Mouse (Mus musculus): ENCODE measurements around the gene Rbm28. TPM values are rescaled to one million over a fixed set of nuclear protein-coding genes. Genes with fewer than 3 reads are reported as not detected.

Rbm28 gene
- polyA plus RNA-seq, 1 experiment from 2014 or later, result 54.6 TPM

DNA sequence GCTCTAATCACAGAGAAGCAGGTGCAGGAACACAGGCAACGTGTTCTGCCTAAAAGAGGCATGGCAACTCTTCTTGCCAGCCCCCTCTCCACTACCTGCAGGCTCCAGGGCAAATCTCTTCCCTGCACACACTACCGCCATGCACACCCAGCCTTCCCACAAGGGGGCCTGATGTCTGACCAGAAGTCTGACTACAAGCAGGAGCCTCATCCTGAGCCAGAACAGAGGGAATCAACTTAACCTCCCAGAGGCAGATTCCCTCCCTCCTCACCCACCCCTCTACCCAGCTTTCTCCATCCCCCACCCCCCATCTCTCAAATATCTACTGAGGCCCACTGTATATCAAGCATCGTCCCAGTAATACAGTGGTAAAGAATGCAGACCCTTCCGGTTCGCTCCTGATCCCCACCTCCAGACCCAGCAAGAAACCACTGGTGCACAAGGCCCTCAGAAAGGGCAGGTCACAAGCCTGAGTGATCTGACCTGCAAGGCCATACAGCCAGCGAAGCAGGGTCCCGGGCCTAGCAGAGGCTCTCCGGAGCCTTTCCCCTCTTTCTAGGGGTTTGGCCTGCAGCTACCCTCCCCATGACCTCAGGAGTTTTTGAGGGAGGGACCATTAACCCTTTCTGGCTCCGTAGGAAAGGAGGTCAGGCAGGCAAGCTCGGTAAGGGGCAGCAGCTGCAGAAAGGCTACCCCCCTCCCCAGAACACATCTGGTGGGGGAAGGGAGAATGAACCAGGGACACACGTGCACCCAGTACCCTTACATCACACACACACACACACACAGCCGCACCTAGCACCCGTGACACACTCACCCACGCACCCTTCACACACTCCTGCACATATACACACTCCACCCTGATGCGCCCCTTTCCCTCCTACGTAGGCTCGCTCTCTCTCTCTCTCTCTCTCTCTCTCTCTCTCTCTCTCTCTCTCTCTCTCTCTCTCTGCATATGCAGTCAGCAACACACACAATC is 13.4 kb upstream of the Rbm28 start:
- Histone ChIP-seq H3K27me3 (replicated peaks; ENCODE audit: control insufficient read depth, insufficient read depth, low read length) (peaks cover 90% of the 10 kb centered on the region), H3K4me2 (peak overlapping the region; percentile 71), H3K9ac (ENCODE audit: low read depth, low read length) (no peak overlapping the region), H3K36me3 (ENCODE audit: control insufficient read depth, insufficient read depth, low read length) (no peaks in the 10 kb centered on the region), H3K4me3 (ENCODE audit: low read depth, low read length) (peak overlapping the region; percentile 49), H3K4me1 (replicated peaks; ENCODE audit: control insufficient read depth, insufficient read depth, low read length) (no peaks in the 10 kb centered on the region; the same call in 1 of the 2 replicates), H3K9me3 (ENCODE audit: control insufficient read depth, low read length) (no peaks in the 10 kb centered on the region), H3K27ac (ENCODE audit: low read depth, low read length) (no peak overlapping the region)
- ATAC-seq (replicated peaks; ENCODE audit: low FRiP score), result 0 out of 2 replicates have a peak, but pooled peaks have one; percentile 36
- peak; percentile 32 for DNase-seq (ENCODE audit: low spot score)
- 13% methylated on average over 17 of the region's 17 CpGs for WGBS

DNA sequence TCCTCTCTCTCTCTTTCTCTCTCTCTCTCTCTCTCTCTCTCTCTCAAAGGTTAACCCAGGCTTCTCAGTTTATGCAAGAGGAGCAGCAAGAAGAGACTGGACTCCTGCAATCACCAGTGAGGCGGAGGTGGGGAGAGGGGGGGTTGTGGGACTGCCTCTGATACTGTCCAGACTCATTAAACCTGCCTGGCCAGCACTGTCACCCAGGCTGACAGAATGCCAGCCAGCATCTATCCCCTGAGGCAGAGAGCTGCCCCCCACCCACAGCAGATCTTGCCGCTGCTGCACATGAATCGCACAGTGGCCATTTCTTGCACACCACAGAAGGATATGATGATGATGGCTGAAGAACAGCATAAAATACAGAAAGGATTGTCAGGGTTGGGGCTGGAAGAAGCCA is 10.3 kb upstream of the Rbm28 start:
- Histone ChIP-seq H3K4me3 (ENCODE audit: low read depth, low read length) (no peak overlapping the region), H3K9ac (ENCODE audit: low read depth, low read length) (no peak overlapping the region), H3K4me1 (replicated peaks; ENCODE audit: control insufficient read depth, insufficient read depth, low read length) (peaks cover 6% of the 10 kb centered on the region; the same call in 1 of the 2 replicates), H3K36me3 (ENCODE audit: control insufficient read depth, insufficient read depth, low read length) (no peaks in the 10 kb centered on the region), H3K9me3 (ENCODE audit: control insufficient read depth, low read length) (no peaks in the 10 kb centered on the region), H3K4me2 (no peak overlapping the region), H3K27ac (ENCODE audit: low read depth, low read length) (no peak overlapping the region), H3K27me3 (replicated peaks; ENCODE audit: control insufficient read depth, insufficient read depth, low read length) (peaks cover 99% of the 10 kb centered on the region)
- DNase-seq (ENCODE audit: low spot score) (peak; percentile 24), ATAC-seq (replicated peaks; ENCODE audit: low FRiP score) (no peak)
- WGBS, result 69% methylated on average over 3 of the region's 3 CpGs

DNA sequence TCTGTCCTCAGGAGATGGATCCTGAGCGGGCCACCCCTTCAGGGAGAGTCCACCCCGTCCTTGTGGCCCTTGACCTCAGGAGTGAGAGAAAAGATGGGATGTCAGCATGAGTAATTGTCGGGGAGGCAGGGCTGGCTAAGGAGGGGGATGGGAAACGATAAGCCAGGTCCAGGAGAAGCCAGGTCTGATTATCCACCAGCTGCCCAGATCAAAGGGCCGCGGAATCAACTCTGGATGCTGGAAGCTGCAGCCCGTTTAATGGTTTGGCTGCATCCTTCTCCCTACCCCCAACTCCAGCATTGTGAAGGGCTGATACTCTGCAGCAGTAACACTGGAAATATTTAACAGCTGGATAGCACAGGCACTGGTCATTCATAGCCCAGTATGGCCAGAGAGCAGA is 9.6 kb upstream of the Rbm28 start:
- Histone ChIP-seq H3K9ac (ENCODE audit: low read depth, low read length) (no peak overlapping the region), H3K36me3 (ENCODE audit: control insufficient read depth, insufficient read depth, low read length) (no peaks in the 10 kb centered on the region), H3K4me2 (no peak overlapping the region), H3K27me3 (replicated peaks; ENCODE audit: control insufficient read depth, insufficient read depth, low read length) (peaks cover 99% of the 10 kb centered on the region), H3K9me3 (ENCODE audit: control insufficient read depth, low read length) (no peaks in the 10 kb centered on the region), H3K4me1 (replicated peaks; ENCODE audit: control insufficient read depth, insufficient read depth, low read length) (peaks cover 6% of the 10 kb centered on the region; the same call in 1 of the 2 replicates), H3K4me3 (ENCODE audit: low read depth, low read length) (no peak overlapping the region), H3K27ac (ENCODE audit: low read depth, low read length) (no peak overlapping the region)
- 26% methylated on average over 7 of the region's 7 CpGs for WGBS
- peak; percentile 28 for DNase-seq (ENCODE audit: low spot score)
- ATAC-seq (replicated peaks; ENCODE audit: low FRiP score), result no peak

GRCm38 (mm10) chr6:29170952-29171388 is 6.2 kb upstream of the Rbm28 start:
- peaks cover 83% of the 10 kb centered on the region for H3K27me3 ChIP-seq (replicated peaks; ENCODE audit: control insufficient read depth, insufficient read depth, low read length)
- peak overlapping the region; percentile 88 for H3K4me2 ChIP-seq
- ATAC-seq (replicated peaks; ENCODE audit: low FRiP score) (peak; percentile 62), DNase-seq (ENCODE audit: low spot score) (peak; percentile 77)
- no peak overlapping the region for H3K27ac ChIP-seq (ENCODE audit: low read depth, low read length)
- no peaks in the 10 kb centered on the region for H3K9me3 ChIP-seq (ENCODE audit: control insufficient read depth, low read length)
- H3K36me3 ChIP-seq (ENCODE audit: control insufficient read depth, insufficient read depth, low read length), result no peaks in the 10 kb centered on the region
- peak overlapping the region; percentile 39; the same call in 1 of the 2 replicates for H3K9ac ChIP-seq (ENCODE audit: low read depth, low read length)
- H3K4me3 ChIP-seq (ENCODE audit: low read depth, low read length), result peak overlapping the region; percentile 51
- under 1% methylated on average over 40 of the region's 40 CpGs for WGBS
- H3K4me1 ChIP-seq (replicated peaks; ENCODE audit: control insufficient read depth, insufficient read depth, low read length), result peaks cover 6% of the 10 kb centered on the region; the same call in 1 of the 2 replicates

DNA sequence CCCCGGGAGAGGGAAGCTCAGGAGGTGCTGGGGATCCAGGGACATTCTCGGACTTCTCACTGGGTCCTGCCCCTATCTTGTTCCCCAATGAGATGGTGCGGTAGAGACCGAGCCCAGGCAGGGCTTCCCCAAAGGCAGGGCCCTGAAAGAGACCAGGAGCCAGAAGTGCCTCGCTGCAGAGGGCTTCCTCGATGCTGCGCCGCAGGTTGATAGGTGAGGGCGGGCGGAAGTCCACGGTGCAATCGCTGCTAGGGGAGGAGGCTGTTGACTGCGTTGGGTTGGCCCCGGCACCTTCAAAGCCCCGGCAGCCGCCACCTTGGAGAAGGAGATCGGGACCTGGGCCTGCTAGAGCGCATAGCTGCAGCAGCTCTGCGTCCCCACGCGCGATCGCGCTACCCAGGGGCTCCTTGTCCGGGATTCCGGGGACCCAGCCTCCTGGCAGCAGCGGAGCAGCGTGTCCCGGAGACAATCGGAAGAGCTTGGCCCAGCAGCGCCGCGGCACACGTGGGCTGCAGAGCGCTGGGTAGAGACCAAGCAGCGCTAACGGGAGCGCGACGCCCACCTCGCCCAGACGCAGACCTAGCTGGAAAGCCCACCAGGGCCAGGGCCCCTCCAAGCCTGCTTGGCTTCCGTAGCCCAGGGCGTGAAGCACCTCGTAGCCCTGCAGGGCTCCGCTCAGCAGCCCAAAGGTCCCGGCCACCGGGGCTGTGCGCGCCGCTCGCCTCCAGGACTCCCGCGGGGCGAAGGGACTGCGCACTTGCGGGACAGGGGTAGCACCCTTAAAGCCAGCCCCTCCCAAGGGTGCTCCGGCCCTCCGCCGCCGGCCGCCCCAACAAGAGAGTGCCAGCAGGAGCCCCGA is 5.5 kb upstream of the Rbm28 start:
- H3K4me1 ChIP-seq (replicated peaks; ENCODE audit: control insufficient read depth, insufficient read depth, low read length), result peaks cover 6% of the 10 kb centered on the region; the same call in 1 of the 2 replicates
- no peaks in the 10 kb centered on the region for H3K36me3 ChIP-seq (ENCODE audit: control insufficient read depth, insufficient read depth, low read length)
- peak overlapping the region; percentile 39 for H3K9ac ChIP-seq (ENCODE audit: low read depth, low read length)
- WGBS, result 1% methylated on average over 63 of the region's 63 CpGs
- ATAC-seq (replicated peaks; ENCODE audit: low FRiP score) (peak; percentile 27; the same call in 1 of the 2 replicates), DNase-seq (ENCODE audit: low spot score) (peak; percentile 55)
- peaks cover 78% of the 10 kb centered on the region for H3K27me3 ChIP-seq (replicated peaks; ENCODE audit: control insufficient read depth, insufficient read depth, low read length)
- no peak overlapping the region for H3K27ac ChIP-seq (ENCODE audit: low read depth, low read length)
- H3K9me3 ChIP-seq (ENCODE audit: control insufficient read depth, low read length), result no peaks in the 10 kb centered on the region
- H3K4me3 ChIP-seq (ENCODE audit: low read depth, low read length), result peak overlapping the region; percentile 51
- H3K4me2 ChIP-seq, result peak overlapping the region; percentile 88

- Histone ChIP-seq H3K27ac (ENCODE audit: low read depth, low read length) (no peak overlapping the region), H3K27me3 (replicated peaks; ENCODE audit: control insufficient read depth, insufficient read depth, low read length) (peaks cover 73% of the 10 kb centered on the region), H3K4me2 (peak overlapping the region; percentile 88), H3K9me3 (ENCODE audit: control insufficient read depth, low read length) (no peaks in the 10 kb centered on the region), H3K36me3 (ENCODE audit: control insufficient read depth, insufficient read depth, low read length) (no peaks in the 10 kb centered on the region), H3K4me3 (ENCODE audit: low read depth, low read length) (peak overlapping the region; percentile 51; the same call in 1 of the 2 replicates), H3K9ac (ENCODE audit: low read depth, low read length) (no peak overlapping the region; the same call in 1 of the 2 replicates), H3K4me1 (replicated peaks; ENCODE audit: control insufficient read depth, insufficient read depth, low read length) (peaks cover 6% of the 10 kb centered on the region; the same call in 1 of the 2 replicates)
- DNase-seq (ENCODE audit: low spot score) (no peak), ATAC-seq (replicated peaks; ENCODE audit: low FRiP score) (no peak)
- 6% methylated on average over 12 of the region's 12 CpGs for WGBS
Measured at GRCm38 (mm10) chr6:29169675-29170062, 4.9 kb upstream of the Rbm28 start.

DNA sequence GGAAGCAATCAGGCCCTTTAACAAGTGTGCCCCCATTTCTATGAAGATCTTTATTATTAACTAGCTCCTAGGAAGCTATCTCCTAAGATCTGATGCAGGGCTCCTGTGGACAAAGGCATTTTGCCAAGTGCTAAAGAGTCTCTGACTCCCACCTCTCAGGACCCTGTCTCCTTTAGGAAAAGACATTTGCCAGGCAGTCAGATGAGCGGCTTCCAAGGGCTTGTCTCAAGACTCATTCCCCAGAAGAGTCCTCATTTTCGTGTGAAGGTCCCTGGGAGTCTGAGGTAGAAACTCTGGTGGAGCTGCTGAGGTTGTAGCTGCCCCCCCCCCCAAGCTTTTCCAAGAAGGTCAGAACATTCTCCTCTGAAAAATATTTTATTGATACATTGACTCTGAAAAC is 4.1 kb upstream of the Rbm28 start:
- H3K4me2 ChIP-seq, result no peak overlapping the region
- no peaks in the 10 kb centered on the region for H3K9me3 ChIP-seq (ENCODE audit: control insufficient read depth, low read length)
- peaks cover 65% of the 10 kb centered on the region for H3K27me3 ChIP-seq (replicated peaks; ENCODE audit: control insufficient read depth, insufficient read depth, low read length)
- no peaks in the 10 kb centered on the region for H3K36me3 ChIP-seq (ENCODE audit: control insufficient read depth, insufficient read depth, low read length)
- H3K27ac ChIP-seq (ENCODE audit: low read depth, low read length), result no peak overlapping the region
- DNase-seq (ENCODE audit: low spot score) (no peak), ATAC-seq (replicated peaks; ENCODE audit: low FRiP score) (no peak)
- H3K4me3 ChIP-seq (ENCODE audit: low read depth, low read length), result no peak overlapping the region
- peaks cover 6% of the 10 kb centered on the region; the same call in 1 of the 2 replicates for H3K4me1 ChIP-seq (replicated peaks; ENCODE audit: control insufficient read depth, insufficient read depth, low read length)
- H3K9ac ChIP-seq (ENCODE audit: low read depth, low read length), result no peak overlapping the region
- WGBS, result 26% methylated on average over 2 of the region's 2 CpGs

DNA sequence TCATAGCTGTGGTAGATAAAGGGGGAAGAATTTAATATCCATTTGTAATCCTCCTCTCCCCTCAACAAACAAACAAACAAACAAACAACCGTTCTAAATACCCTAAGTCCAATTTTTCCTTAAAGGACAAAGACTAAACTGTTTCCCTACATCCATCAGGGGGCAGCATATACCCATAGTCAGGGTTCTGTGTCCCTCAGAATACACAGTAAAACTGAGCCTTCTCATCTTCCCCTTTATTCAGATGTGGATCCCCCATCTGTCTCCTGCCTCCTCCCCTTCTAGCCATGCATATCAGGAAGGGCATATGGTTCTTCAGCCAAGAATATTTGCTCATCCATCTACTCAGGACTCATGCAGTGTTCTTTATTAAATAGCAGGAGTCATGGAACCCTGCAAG is 1.4 kb upstream of the Rbm28 start:
- ATAC-seq (replicated peaks; ENCODE audit: low FRiP score), result no peak
- no peaks in the 10 kb centered on the region for H3K36me3 ChIP-seq (ENCODE audit: control insufficient read depth, insufficient read depth, low read length)
- no peak overlapping the region for H3K27ac ChIP-seq (ENCODE audit: low read depth, low read length)
- 24% methylated on average over 1 of the region's 1 CpGs for WGBS
- peaks cover 38% of the 10 kb centered on the region for H3K27me3 ChIP-seq (replicated peaks; ENCODE audit: control insufficient read depth, insufficient read depth, low read length)
- peak; percentile 31 for DNase-seq (ENCODE audit: low spot score)
- no peaks in the 10 kb centered on the region for H3K9me3 ChIP-seq (ENCODE audit: control insufficient read depth, low read length)
- H3K4me3 ChIP-seq (ENCODE audit: low read depth, low read length), result no peak overlapping the region
- no peak overlapping the region for H3K4me2 ChIP-seq
- no peak overlapping the region for H3K9ac ChIP-seq (ENCODE audit: low read depth, low read length)
- peaks cover 13% of the 10 kb centered on the region; the same call in 1 of the 2 replicates for H3K4me1 ChIP-seq (replicated peaks; ENCODE audit: control insufficient read depth, insufficient read depth, low read length)
